Mouse (Mus musculus) embryo, embryonic 10.5 days (tissue): ENCODE results near the gene Crtc1.

Experiments used
- DNase-seq: peaks from one replicate; pipeline ENCODE4 v3.0.0-alpha.2; 2015; ENCODE audit warnings: low spot score

Crtc1 gene

GRCm38 (mm10) chr8:70347860-70348420 lies 91.4 kb downstream of the Crtc1 start:
- no peak for DNase-seq

GRCm38 (mm10) chr8:70347443-70347842 lies 91.9 kb downstream of the Crtc1 start:
- no peak for DNase-seq

DNA sequence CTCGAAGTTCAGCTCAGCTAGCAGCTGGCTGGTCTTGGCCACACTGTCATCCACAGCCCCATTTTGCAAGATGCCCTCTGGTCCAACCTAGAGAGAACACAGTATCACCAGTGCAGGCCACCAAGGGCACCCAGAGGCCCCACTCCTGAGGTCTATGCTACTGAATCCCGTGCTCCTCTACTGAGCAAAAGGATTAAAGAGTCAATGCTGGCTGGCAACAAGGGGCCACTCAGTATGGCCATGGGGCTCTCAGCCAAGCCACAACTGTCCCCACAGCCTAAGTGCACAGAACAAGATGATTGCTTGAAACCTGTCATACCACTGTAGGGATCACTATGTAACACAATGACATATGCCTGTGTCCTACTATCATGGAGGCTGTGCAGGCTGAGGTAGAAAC lies 95.1 kb downstream of the Crtc1 start:
- DNase-seq, result no peak

DNA sequence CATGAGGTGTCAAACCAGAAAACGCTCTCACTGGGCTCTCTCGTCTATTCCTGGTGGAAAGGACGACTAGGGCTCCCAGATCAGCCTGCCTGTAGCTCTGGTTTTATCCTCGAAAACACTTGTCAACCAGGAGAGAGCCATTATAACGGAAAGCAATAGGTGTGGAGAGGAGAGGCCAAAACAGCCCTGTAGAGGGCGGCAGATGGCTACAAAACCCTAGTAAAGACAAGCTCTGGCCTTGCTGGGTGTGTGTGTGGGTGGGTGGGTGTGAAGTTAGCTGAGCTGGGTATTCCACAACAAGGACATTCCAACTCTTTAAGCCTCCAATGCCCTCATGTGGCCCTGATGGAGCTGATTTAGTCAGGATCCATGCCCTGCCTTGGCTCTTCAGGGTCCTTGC lies 95.7 kb downstream of the Crtc1 start:
- peak; percentile 64 for DNase-seq

DNA sequence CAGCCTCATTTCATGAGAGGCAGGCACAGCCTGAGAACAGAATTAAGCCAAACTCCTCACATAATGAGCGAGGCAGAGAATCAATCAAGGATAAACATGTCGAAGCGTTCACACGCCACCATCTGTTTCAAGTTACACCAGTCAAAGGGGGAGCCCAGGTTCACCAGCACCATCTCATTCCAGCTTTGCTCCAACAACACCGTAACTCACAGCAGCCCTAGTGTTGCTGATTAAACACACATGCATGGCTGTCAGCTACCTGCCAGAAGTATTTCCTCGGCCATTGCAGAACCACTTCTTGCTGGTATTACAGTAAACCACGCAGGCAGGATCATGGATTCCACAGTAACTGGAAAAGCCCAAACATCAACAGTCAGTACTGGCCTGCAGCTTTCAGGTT lies 96.3 kb downstream of the Crtc1 start:
- DNase-seq, result peak; percentile 49

- DNase-seq, result no peak
Observed at GRCm38 (mm10) chr8:70342007-70342406, 97.4 kb downstream of the Crtc1 start.

GRCm38 (mm10) chr8:70340659-70341058 lies 98.7 kb downstream of the Crtc1 start:
- DNase-seq, result no peak

GRCm38 (mm10) chr8:70338931-70339330 lies 100.4 kb downstream of the Crtc1 start:
- no peak for DNase-seq

DNA sequence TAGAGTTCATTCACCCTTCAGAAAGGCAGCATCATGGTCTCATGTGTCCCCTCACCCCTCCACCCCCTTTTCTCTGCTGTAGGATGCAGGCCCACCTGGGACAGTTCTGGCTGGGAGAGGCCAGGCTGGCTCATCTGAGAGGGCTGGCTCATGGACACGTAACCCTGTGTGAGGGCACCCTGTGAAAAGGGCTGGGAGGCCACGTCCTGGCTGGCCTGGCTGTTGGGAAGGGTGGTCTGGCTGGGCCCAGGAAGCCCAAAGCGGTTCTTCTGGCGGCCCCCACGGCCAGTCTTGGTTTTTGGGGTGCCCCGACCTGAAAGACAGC lies 106.5 kb downstream of the Crtc1 start:
- no peak for DNase-seq
